Mouse (Mus musculus) spleen, postnatal 4 days (tissue): ENCODE results near the gene Dnah7c.

Source experiments
- DNase-seq, 2 experiments: peaks; one replicate each; pipeline ENCODE4 v3.0.0; 2022; ENCODE audit warnings: low spot score in 2 of 2

Gene Dnah7c

GRCm38 (mm10) chr1:46854036-46854900, 428.9 kb downstream of the Dnah7c start:
- DNase-seq: no peak

- DNase-seq: no peak
These were observed 431.1 kb downstream of the Dnah7c start for GRCm38 (mm10) chr1:46856498-46856897.
